Mouse (Mus musculus) forebrain, postnatal 0 days (tissue): ENCODE measurements around the gene Hnrnpab. TPM values are rescaled to one million over a fixed set of nuclear protein-coding genes. Genes with fewer than 3 reads are reported as not detected.

Source experiments
- ATAC-seq: fragments of 200-750 bp; cut with Nextera tagmentation; 2 replicates; pipeline ENCODE4 v1.8.0; 2017; ENCODE audit warnings: mild to moderate bottlenecking, moderate library complexity
- DNase-seq: peaks from one replicate; pipeline ENCODE4 v3.0.0-alpha.2; 2015
- H3K27ac ChIP-seq: fragments of 300-500 bp; sonication (generic); 2 replicates; pipeline ENCODE4 v1.5.1; 2014; ENCODE audit warnings: low read depth, mild to moderate bottlenecking, antibody characterized with exemption, low read length, moderate library complexity, mixed read lengths
- H3K27me3 ChIP-seq: fragments of 300-500 bp; sonication (generic); 2 replicates; pipeline ENCODE4 v1.6.1; 2014; ENCODE audit warnings: mild to moderate bottlenecking, low read length, mixed read lengths; ENCODE audit not compliant: insufficient read depth
- H3K36me3 ChIP-seq: fragments of 300-500 bp; sonication (generic); 2 replicates; pipeline ENCODE4 v1.6.1; 2014; ENCODE audit warnings: mild to moderate bottlenecking, moderate library complexity; ENCODE audit not compliant: insufficient read depth
- H3K4me1 ChIP-seq: fragments of 300-500 bp; sonication (generic); 2 replicates; pipeline ENCODE4 v1.6.1; 2014; ENCODE audit warnings: antibody characterized with exemption; ENCODE audit not compliant: insufficient read depth
- H3K4me2 ChIP-seq: fragments of 300-500 bp; sonication (generic); 2 replicates; pipeline ENCODE4 v1.6.1; 2014; ENCODE audit warnings: low read depth, mild to moderate bottlenecking, moderate library complexity
- H3K4me3 ChIP-seq: fragments of 300-500 bp; sonication (generic); 2 replicates; pipeline ENCODE4 v1.5.1; 2014; ENCODE audit warnings: low read depth, low read length, mixed read lengths
- H3K9ac ChIP-seq: fragments of 300-500 bp; sonication (generic); 2 replicates; pipeline ENCODE4 v1.6.1; 2014; ENCODE audit warnings: mild to moderate bottlenecking
- H3K9me3 ChIP-seq: fragments of 300-500 bp; sonication (generic); 2 replicates; pipeline ENCODE4 v1.6.1; 2016; ENCODE audit warnings: low read length
- CTCF ChIP-seq: sonication (generic); IDR thresholded peaks from 2 replicates; pipeline ENCODE4 v1.5.1; 2016; ENCODE audit warnings: antibody characterized with exemption, control low read depth, low read depth
- WGBS: fragments of 180-500 bp; shearing (Covaris S2); extraction: QIAGEN DNeasy Blood & Tissue Kit; methylation state at CpG from one replicate; pipeline ENCODE4 v1.1.7; 2014; 5-methylcytosine and 5-hydroxymethylcytosine counted together
- polyA plus RNA-seq: library from polyadenylated mRNA; unstranded; fragments of >200 nt; fragmentation: Nextera tagmentation; extraction: Ambion mirVana; gene quantifications from 2 replicates; pipeline ENCODE4 v1.2.1, GENCODE M21; 2015
- total RNA-seq: library from RNA; depleted of rRNA; stranded (reverse); fragments of >200 nt; gene quantifications from 2 replicates; pipeline ENCODE4 v1.2.3, GENCODE M21; 2014

The Hnrnpab gene
- total and polyA plus RNA-seq, 2 experiments from 2014 or later: 350 to 364 TPM

DNA sequence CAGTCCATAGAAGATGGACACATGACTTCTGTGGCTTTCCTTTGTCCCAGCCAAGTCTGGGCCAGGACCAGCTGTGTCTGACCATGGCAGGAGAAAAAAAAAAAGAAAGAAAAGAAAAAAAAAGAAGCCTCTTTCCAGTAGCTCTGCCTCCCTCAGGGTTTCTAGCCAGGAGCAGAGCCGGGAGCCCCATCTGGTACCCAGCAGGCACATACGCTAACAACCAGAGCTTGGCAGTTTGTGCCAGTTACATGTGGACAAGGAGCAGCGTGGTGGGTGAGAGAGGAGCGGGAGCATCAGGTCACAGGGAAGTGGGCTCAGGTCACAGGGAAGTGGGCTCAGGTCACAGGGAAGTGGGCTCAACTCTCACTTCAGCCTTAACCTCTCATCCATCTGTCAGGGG is 30.2 kb downstream of the Hnrnpab start:
- DNase-seq: no peak
- no peak for TF ChIP-seq CTCF
- no peaks in the 10 kb centered on the region for H3K27me3 ChIP-seq

DNA sequence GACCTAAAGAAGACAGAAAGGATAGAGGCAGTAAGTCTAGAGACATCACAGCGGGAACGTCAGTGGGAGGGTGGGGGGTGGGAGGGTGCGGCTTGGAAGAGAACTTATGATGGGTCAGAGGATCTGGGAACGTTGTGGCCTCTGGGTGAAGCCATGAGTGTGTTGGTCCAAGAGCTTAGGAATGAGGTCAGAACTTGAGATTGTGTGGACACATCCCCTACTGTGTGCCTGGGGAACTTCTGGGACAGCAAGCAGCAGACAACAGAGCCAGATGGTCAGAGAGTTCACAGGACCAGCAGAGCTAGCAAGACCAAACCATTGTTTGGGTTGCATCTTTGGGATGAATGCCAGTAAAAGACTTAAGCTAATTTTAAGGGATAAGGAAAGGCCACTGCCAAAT is 37.8 kb downstream of the Hnrnpab start:
- no peak for DNase-seq
- no peaks in the 10 kb centered on the region for H3K36me3 ChIP-seq
- no peak overlapping the region for H3K27ac ChIP-seq
- H3K4me2 ChIP-seq: no peak overlapping the region
- no peak overlapping the region for H3K9ac ChIP-seq
- H3K4me3 ChIP-seq: no peak overlapping the region
- no peaks in the 10 kb centered on the region for H3K9me3 ChIP-seq
- no peak for ATAC-seq
- 94% methylated on average over 4 of the region's 4 CpGs for WGBS
- no peaks in the 10 kb centered on the region for H3K4me1 ChIP-seq
- no peaks in the 10 kb centered on the region for H3K27me3 ChIP-seq
- no peak for TF ChIP-seq CTCF

More for the DNA sequence above, 30.2 kb downstream of the Hnrnpab start:
- peak; percentile 63; the same call in 1 of the 2 replicates for ATAC-seq
- 0 out of 2 replicates have a peak overlapping the region, but pooled peaks have one; percentile 3 for H3K9ac ChIP-seq
- no peak overlapping the region for H3K27ac ChIP-seq
- no peaks in the 10 kb centered on the region for H3K4me1 ChIP-seq
- 51% methylated on average over 4 of the region's 4 CpGs for WGBS
- no peak overlapping the region for H3K4me2 ChIP-seq
- H3K4me3 ChIP-seq: no peak overlapping the region
- no peaks in the 10 kb centered on the region for H3K9me3 ChIP-seq
- no peaks in the 10 kb centered on the region for H3K36me3 ChIP-seq

DNA sequence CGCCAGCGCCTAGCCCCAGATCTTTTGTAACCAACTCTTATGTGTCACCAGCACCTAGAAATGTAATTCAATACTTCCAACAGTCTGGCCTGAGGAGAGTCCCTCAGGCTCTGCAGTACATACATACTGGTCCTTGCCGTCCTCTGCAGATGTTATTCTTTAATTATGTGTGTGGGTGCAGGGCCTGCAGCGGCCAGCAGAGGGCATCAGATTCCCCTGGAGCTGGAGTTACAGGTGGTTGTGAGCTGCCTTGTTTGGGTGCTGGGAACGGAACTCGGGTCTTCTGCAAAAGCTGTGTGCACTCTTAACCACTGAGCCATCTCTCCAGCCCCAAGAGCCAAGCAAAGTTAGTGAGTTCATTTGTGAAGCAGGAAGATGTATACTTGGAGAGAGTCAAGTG is 40.7 kb downstream of the Hnrnpab start:
- Histone ChIP-seq H3K4me2 (no peak overlapping the region), H3K9me3 (no peaks in the 10 kb centered on the region), H3K9ac (no peak overlapping the region), H3K27me3 (no peaks in the 10 kb centered on the region), H3K4me1 (no peaks in the 10 kb centered on the region), H3K4me3 (no peak overlapping the region), H3K36me3 (no peaks in the 10 kb centered on the region), H3K27ac (no peak overlapping the region)
- 91% methylated on average over 6 of the region's 6 CpGs for WGBS
- no peak for ATAC-seq
- DNase-seq: no peak
- peak; percentile 27 for TF ChIP-seq CTCF

DNA sequence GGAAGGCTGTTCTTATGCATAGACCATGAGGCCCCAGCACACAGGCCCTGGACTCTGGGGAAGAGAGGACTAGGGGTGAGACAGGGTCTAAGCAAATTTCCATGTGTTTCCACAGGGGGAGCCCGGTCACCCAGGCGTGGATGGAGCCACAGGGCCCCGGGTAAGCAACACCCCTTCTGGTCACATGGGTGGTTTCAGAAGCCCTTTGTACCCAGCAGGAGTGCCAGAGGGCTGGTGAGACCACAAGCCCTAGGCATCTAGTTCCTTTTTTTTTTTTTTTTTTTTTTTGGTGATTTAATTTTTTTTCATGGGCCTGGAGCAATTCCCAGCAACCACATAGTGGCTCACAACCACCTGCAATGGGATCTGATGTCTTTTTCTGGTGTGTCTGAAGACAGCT is 41.6 kb downstream of the Hnrnpab start:
- ATAC-seq: 0 out of 2 replicates have a peak, but pooled peaks have one; percentile 16

DNA sequence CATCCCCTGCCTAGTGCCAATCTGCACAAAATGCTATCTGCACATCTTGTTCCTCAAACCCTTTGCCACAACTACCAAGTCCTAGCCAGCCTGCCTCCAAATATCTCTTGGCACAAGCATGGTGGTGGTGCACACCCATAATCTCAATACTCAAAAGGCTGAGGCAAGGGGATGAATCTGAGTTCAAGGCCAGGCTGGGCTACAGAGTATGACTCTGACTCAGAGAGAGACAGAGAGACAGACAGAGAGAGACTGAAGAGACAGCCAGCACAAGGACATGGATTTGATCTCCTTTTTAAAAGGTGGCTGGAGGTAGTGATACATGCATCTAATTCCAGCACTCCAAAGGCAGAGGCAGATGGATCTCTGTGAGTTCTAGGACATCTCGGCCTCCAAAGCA is 43.4 kb downstream of the Hnrnpab start:
- Histone ChIP-seq H3K27ac (no peak overlapping the region), H3K36me3 (no peaks in the 10 kb centered on the region), H3K4me2 (no peak overlapping the region), H3K4me1 (no peaks in the 10 kb centered on the region), H3K4me3 (no peak overlapping the region), H3K9ac (no peak overlapping the region), H3K27me3 (no peaks in the 10 kb centered on the region), H3K9me3 (no peaks in the 10 kb centered on the region)
- no peak for DNase-seq
- no peak for TF ChIP-seq CTCF
- 86% methylated on average over 1 of the region's 1 CpGs for WGBS
- ATAC-seq: no peak

More for the DNA sequence above, 41.6 kb downstream of the Hnrnpab start:
- H3K4me2 ChIP-seq: no peak overlapping the region
- no peak for DNase-seq
- 27% methylated on average over 3 of the region's 3 CpGs for WGBS
- no peaks in the 10 kb centered on the region for H3K27me3 ChIP-seq
- H3K36me3 ChIP-seq: no peaks in the 10 kb centered on the region
- H3K4me3 ChIP-seq: no peak overlapping the region
- no peaks in the 10 kb centered on the region for H3K9me3 ChIP-seq
- no peak overlapping the region for H3K9ac ChIP-seq
- TF ChIP-seq CTCF: no peak
- no peaks in the 10 kb centered on the region for H3K4me1 ChIP-seq
- H3K27ac ChIP-seq: no peak overlapping the region

DNA sequence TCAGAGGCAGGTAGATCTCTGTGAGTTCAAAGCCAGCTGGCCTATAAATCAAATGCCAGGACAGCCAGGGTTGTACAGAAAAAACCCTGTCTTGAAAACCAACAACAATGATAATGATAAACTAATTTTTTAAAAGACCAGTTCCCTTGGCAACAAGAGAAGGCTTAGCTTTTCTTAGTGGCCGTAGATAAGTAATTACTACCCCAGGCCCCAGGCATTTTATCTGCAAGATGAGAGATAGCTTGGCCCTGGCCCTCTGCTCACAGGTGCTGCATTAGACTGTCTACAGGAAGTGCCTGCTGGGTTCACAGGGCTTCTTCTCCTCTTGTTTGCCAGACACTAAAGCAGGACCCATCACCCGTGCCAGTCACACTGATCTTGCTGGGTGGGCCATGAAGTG is 51.6 kb downstream of the Hnrnpab start:
- DNase-seq: no peak
- no peak overlapping the region for H3K9ac ChIP-seq
- H3K36me3 ChIP-seq: no peaks in the 10 kb centered on the region
- no peaks in the 10 kb centered on the region for H3K9me3 ChIP-seq
- TF ChIP-seq CTCF: no peak
- H3K27me3 ChIP-seq: no peaks in the 10 kb centered on the region
- WGBS: 70% methylated on average over 2 of the region's 2 CpGs
- H3K4me3 ChIP-seq: peak overlapping the region; percentile 3; the same call in 1 of the 2 replicates
- H3K27ac ChIP-seq: no peak overlapping the region
- no peak for ATAC-seq
- H3K4me1 ChIP-seq: no peaks in the 10 kb centered on the region
- no peak overlapping the region for H3K4me2 ChIP-seq

DNA sequence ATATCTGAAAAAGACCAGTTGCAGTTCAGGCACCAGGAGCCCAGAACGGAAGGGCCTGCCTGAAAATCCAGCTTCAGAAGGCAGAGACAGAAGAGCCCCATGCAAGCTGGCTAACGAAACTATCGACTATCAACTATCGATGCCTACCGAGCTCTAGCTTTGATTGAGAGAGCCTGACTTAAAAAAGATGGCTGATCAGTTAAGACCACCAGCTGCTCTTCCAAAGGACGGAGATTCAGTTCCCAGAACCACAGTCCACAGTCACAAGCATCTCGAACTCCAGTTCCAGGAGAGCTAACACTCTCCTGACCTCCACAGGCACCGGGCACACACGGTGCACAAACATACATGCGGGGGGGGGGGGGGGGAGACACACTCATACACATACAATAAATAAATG is 52.1 kb downstream of the Hnrnpab start:
- DNase-seq (peak; percentile 36), ATAC-seq (no peak; the same call in 1 of the 2 replicates)
- Histone ChIP-seq H3K4me3 (peak overlapping the region; percentile 3; the same call in 1 of the 2 replicates), H3K27me3 (no peaks in the 10 kb centered on the region), H3K9ac (no peak overlapping the region), H3K9me3 (no peaks in the 10 kb centered on the region), H3K4me1 (no peaks in the 10 kb centered on the region), H3K36me3 (no peaks in the 10 kb centered on the region), H3K4me2 (no peak overlapping the region), H3K27ac (no peak overlapping the region)
- 70% methylated on average over 10 of the region's 10 CpGs for WGBS
- TF ChIP-seq CTCF: no peak
